Mouse (Mus musculus) frontal cortex, adult 2 months (tissue): ENCODE measurements around the gene Shld2. TPM values are rescaled to one million over a fixed set of nuclear protein-coding genes. Genes with fewer than 3 reads are reported as not detected.
A peak's percentile ranks its signal among the peaks of the same experiment; 100 is the strongest.

Experiments
- DNase-seq, 2 experiments: peaks; one replicate each; pipeline ENCODE4 v3.0.0; 2022; ENCODE audit warnings: low spot score in 1 of 2; ENCODE audit errors: extremely low spot score in 1 of 2
- polyA plus RNA-seq: library from polyadenylated mRNA; depleted of rRNA; stranded (reverse); fragments of >200 nt; gene quantifications from 2 replicates; pipeline ENCODE4 v1.2.3, GENCODE M21; 2012; rRNA removed

Gene Shld2
- polyA plus RNA-seq = 3.8 and 4.7 TPM in 2 replicates

GRCm38 (mm10) chr14:34310234-34310965, at the start of gene Shld2, which contains the start of gene Glud1:
Shld2 (minus strand) TSS chr14:34310493.
Glud1 (plus strand) TSS chr14:34310727.
- peak; percentile 79 to 89 for DNase-seq

GRCm38 (mm10) chr14:34359676-34360244, 49.5 kb upstream of the Shld2 start:
- no peak for DNase-seq

- DNase-seq = peak in 1 of 2 experiments; percentile 45
These were observed 47.6 kb upstream of the Shld2 start for GRCm38 (mm10) chr14:34357671-34358455.

- no peak for DNase-seq
These were observed 45.0 kb upstream of the Shld2 start, which contains the start of gene Fam25c for GRCm38 (mm10) chr14:34355301-34355700. Fam25c (minus strand) TSS chr14:34355433.

- DNase-seq = no peak
These were observed 44.2 kb upstream of the Shld2 start for GRCm38 (mm10) chr14:34354456-34354855.

GRCm38 (mm10) chr14:34353326-34353725, 43.0 kb upstream of the Shld2 start:
- DNase-seq = no peak

GRCm38 (mm10) chr14:34352523-34352922, 42.2 kb upstream of the Shld2 start:
- DNase-seq = no peak

GRCm38 (mm10) chr14:34351660-34352059, 41.4 kb upstream of the Shld2 start:
- DNase-seq = no peak

- no peak for DNase-seq
These were observed 38.7 kb upstream of the Shld2 start for GRCm38 (mm10) chr14:34349007-34349406.

GRCm38 (mm10) chr14:34348301-34348700, 38.0 kb upstream of the Shld2 start:
- DNase-seq = no peak

GRCm38 (mm10) chr14:34347084-34347483, 36.8 kb upstream of the Shld2 start:
- no peak for DNase-seq

GRCm38 (mm10) chr14:34345771-34346566, 35.7 kb upstream of the Shld2 start:
- no peak for DNase-seq

- DNase-seq = no peak
These were observed 34.1 kb upstream of the Shld2 start for GRCm38 (mm10) chr14:34344361-34344760.

- no peak for DNase-seq
These were observed 32.8 kb upstream of the Shld2 start for GRCm38 (mm10) chr14:34343078-34343477.

- DNase-seq = no peak
These were observed 31.7 kb upstream of the Shld2 start for GRCm38 (mm10) chr14:34341993-34342392.

GRCm38 (mm10) chr14:34339446-34339845, 29.2 kb upstream of the Shld2 start:
- peak in 1 of 2 experiments; percentile 25 for DNase-seq

GRCm38 (mm10) chr14:34332476-34332875, 22.2 kb upstream of the Shld2 start:
- peak; percentile 52 to 57 for DNase-seq

GRCm38 (mm10) chr14:34331886-34332285, 21.6 kb upstream of the Shld2 start:
- DNase-seq = peak in 1 of 2 experiments; percentile 56

- DNase-seq = no peak
These were observed 20.4 kb upstream of the Shld2 start for GRCm38 (mm10) chr14:34330657-34331158.

GRCm38 (mm10) chr14:34327618-34328017, 17.3 kb upstream of the Shld2 start:
- DNase-seq = no peak
